Mouse (Mus musculus) monocyte, adult 5-6 weeks (primary cell): ENCODE measurements around the gene Erbin. TPM values are rescaled to one million over a fixed set of nuclear protein-coding genes. Genes with fewer than 3 reads are reported as not detected.

Experiments used
- ATAC-seq: fragments of 153-309, 156-312 bp; replicated peaks from 2 replicates; pipeline ENCODE4 v1.8.0; 2017; ENCODE audit warnings: mild to moderate bottlenecking; ENCODE audit not compliant: low TSS enrichment, insufficient number of reproducible peaks, severe bottlenecking, poor library complexity, low FRiP score
- total RNA-seq: library from RNA; stranded (forward); fragments of 200-1000, 200-491, 200-594 nt; gene quantifications from 3 replicates; pipeline ENCODE4 v1.2.3, GENCODE M21; 2017

The Erbin gene
- 155 to 190 TPM (median 167 TPM) in 3 replicates for total RNA-seq

DNA sequence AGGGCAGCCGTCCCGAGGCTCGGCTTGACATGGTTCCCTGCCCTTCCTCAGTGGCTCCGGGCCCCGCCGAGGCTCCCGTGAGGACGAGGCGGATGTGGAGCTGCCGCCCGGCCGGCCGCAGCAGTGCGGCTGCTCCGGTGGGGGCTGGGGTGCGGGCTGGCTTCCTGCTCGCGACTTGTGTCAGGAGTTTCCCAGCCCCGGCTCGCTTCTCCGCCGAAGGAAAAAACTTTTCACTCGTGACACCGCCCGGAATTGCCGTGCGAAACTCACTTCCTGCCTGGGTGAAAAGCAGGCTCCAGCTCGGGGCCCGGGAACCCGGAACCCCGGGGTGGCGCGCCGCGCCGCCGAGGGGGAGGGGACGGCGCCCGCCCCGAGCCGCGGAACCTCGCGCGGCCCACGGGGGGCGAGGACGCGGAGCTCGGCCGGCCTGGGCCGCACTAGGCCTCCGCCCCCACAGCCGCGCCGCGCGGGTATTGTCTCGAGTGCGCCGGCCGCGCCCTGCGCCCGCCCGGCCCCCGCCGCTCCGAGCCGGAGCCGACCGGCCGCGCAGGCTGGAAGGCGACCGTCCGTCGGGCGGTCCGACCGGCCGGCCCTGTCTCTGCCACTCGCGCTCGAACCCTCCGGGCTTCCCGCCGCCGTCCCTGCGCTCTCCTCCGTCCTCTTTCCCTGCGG is at the start of gene Erbin:
Erbin (minus strand) TSS at position 254 of the 672 bp plus-strand sequence.
- ATAC-seq = peak; percentile 45

DNA sequence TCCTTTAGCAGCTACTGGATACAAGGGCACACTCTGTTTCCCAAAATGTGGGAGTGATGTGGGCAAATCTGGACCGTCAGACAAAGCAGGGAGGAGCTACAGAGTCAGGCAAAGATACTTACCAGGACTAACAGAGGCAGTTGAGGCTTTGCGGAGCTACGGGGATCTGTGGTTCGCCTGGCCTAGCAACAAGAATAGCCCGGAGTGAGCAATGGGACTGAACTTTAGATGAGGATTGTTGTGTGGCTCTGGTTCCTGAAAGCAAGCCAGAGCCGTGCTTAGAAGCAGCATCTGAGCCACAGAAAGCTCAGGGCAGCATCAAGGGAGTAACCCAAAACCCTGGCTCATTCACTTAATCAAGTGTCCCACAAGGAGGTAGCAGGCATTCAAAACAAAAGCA is 49.6 kb upstream of the Erbin start:
- ATAC-seq = no peak

DNA sequence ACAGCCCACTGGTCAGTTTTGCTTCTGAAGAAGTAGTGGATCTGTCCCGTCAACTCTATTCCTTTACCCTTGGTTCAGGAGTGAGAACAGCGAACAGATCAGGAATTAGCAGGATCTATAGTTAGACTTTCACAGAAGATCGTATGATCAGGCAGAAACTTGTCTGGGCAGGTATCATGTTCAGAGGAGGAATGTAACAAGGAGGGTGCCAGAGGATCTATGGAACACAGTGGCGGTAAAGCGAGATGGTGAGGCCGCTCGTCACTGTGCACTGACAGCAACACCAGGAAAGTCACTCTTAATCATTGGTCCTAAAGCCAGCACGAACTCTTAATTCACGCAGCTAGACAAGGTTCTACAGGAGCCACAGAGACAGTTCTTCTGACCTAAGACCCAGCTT is 47.7 kb upstream of the Erbin start:
- ATAC-seq = no peak

DNA sequence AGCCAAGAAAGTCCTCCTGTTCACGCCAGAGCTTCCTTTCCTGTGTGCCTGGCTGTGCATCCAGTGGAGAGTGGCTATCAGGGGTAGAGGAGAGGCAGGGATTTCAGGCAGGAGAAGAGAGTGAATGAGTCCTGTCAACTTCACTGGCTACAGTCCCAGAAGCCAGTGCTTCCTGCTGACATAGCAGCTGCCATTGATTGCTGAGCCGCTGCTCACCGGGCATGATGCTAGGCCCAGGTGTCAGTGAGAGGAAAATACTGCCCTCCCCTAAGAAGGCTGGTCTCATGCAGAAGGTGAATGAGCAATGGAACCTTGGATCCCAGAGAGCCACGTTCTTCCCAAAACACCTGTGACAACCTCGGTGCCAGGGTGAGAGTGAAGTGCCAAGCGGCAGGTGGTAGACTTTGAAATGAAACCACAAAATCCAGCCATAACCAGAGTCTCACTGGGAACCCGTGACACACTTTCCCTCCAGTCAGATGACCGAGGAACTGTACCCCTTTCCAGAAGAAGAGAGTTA is 46.4 kb upstream of the Erbin start:
- no peak for ATAC-seq

DNA sequence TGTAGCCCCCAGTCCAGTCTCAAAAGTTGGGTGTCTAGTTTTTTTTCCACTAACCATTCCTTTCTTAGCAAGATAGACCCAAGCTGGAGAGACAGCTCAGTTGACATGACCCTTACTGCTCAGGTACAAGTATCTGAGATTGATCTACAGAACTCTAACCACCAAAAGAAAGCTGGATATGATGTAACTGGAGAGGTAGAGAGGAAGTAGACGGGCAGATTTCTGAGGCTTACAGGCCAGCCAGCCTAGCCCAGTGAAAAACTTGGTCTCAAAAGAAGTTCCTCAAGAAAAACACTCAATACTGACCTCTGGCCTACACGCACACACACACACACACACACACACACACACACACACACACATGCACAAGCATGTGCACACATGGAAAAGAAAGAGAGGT is 44.9 kb upstream of the Erbin start:
- ATAC-seq = no peak

DNA sequence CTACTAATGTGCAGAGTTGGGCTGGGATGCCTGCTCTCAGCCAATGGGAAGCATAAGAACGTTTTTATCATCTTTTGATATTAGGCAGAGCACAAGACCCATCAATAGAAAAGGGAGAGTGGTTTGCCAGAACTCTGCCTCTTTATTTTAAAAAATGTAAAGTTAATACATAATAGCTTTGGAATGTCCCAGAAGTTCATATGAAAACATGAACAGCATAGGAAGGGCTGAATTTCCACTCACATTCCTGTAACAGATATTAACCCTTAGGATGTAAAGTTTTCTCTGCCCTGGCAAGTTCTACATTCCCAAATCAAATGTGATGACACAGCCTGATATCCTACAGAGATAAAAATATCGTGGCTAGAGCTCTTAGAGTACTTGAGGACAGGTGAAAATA is 42.8 kb upstream of the Erbin start:
- no peak for ATAC-seq

DNA sequence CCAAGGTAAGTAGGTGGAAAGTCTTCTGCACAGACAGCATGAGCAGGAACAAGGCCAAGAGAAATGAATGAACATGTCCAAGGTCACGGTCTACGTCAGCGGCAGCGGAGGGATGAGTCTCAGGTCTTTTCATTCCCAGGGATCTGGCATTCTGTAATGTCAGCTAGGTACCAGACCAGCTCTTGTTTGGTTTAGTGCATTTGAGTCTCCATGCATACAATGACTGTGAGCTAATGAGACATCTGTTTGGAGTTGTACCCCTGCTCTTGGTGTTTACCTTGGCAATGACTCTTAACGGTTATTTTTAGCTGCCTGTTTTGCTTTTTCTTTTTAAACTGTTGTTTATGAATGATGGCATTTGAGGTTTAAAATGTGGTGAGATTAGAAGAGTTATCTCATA is 39.5 kb upstream of the Erbin start:
- no peak for ATAC-seq

DNA sequence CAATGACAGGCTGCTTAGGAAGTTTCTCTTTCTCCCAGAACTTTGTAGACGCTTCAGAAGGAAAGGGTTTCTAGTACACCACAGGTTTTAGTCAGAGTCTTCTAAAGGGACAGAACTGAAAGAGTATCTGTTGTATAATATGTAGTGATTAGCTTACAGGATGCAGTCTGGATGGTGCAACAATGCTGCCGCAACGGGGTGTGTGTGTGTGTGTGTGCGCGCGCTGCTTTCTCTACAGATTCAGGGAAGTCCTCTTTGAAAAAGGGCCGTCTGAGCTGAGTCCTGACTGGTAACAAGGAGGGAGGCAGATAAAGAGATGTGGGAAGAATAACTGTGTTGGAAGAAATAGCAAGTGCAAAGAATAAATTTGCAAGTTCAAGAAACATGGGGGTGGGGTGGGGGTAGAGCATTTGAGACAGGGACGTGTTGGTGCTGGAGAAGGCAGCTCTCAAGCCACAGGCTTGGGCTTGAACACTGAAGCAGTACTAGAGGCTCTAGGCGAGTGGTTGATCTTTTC is 38.4 kb upstream of the Erbin start:
- no peak for ATAC-seq

DNA sequence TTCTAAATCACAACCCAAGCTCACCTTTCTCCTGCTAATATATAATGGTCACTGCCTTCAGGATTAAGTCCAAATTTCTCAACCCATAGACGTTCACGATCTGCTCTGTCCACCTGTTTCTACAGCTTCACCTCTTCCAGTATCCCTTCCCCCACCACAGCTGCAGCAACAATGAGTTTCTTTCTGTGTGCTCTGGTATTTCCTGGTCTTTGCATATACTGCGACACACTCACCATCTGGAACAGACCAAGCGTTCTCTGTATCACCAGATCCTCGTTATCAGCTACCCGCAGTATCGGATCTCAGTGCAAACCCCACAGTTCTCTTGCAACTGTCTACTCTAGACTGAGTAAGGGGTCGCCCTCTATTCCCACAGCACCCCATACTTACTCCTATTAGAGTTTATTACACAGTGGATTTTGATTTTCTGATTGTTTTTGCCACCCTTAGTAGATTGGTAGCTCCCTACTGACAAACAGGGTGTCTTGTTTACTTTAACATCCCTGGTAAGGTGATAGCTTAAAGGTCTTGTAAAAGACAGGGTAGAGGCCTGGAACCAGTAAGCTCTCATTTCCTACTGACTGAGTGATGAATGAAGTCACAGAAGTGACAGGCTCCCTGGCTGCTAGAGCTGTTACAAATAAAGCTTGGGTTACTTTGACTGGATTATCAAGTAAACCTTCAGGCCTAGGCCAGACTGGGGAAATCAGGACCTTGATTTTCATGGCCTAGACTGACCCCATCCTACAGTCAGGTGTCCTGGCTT is 37.0 kb upstream of the Erbin start:
- ATAC-seq = no peak

DNA sequence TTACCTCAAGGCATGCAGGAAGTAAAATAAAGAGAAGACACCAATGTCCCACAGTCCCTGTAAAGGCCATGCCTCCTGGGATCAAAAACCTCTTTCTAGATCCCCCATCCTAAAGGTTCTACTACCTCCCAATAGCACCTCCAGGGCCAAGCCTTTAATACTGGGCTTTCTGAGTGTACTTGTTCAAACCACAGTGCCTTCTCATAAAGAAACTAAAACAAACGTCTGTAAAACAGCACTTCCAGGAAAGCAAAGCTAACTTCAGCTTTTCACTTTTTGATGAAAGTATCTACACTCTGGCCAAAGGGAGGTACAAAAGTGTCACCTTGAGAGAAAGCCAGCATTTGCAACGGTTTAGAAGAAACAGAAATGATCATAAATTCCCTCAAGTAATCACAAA is 35.3 kb upstream of the Erbin start:
- ATAC-seq = no peak

DNA sequence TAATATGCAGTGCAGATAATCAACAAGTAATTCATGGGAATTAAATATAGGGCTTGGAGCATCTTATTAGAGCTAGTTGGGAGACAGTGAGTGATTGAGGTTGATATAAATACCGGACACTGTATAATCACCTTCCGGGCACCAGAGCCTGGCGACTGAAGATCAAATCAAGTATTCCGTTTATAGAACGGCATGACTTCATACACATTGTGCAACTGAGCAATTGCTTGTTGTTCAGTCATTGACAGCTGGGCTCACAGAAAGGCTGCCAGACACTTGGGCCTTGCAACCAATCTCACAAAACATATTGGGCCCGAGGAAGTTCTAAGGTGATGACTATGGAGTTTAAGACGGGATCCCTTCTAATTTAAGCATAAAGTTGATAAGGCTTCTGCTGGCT is 31.1 kb upstream of the Erbin start:
- no peak for ATAC-seq

DNA sequence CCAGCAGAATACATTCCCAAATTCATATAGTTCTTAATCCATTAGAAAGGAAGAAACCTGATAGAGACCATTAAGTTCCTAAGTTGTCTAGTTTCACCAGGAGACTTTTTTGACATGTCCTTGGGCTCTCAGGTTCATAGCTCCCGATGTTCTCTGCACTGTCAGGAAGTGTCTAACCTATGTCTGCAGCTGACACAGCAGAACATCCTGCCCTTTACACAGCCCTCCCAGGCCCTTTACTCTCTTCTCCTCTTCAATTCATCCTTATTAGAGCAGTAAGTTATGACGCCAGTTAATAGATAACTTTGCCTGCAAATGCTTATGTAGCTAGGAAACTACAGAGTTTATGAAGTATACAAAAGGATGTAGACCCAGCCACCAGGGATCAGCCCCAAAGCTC is 20.5 kb upstream of the Erbin start:
- no peak for ATAC-seq

DNA sequence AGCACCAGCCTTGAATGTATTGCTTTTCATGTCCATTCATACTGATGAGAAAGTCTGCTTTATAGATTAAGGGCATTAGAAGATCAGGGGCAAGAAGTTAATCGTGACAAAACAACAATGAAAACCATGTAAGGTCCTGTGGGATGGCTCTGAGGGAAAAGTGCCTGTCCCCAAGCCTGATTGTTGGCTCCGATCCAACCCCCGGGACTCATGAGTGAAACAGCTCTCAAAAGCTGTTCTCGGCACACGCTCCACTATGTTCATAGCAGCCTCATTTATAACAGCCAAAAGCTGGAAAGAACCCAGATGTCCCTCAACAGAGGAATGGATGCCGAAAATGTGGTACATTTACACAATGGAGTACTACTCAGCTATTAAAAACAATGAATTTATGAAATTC is 4.3 kb upstream of the Erbin start:
- no peak for ATAC-seq

DNA sequence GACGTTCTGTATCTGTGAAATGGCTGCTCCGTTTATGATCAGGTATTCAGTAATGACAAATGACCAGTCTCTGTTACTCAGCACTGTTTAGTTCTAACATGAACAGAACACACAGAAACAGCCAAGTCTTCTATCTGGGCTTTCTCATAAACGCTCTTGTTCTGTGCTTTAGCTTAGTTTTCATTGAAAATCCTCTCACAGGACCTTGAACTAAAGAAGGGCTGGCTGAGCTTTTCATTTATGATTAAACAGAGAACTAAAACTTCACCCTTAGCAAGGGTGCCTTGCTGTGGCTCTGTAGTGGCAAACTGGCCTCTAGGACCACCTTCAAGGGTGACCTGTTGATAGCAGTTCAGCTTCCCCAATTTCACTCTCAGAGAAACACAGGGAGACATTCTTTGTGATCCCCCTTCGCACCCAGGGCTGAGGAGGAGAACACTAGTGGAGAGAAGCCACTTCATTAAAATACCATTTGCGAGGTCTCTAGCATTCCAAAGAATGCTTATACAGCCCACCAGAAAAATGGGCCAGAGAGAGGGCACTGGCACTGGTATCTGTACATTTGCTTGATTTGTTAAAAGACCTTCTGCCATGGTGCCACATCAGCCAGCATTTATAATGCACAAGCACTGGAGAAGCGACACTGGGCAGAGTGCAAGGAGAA is 3.2 kb upstream of the Erbin start:
- ATAC-seq = no peak

DNA sequence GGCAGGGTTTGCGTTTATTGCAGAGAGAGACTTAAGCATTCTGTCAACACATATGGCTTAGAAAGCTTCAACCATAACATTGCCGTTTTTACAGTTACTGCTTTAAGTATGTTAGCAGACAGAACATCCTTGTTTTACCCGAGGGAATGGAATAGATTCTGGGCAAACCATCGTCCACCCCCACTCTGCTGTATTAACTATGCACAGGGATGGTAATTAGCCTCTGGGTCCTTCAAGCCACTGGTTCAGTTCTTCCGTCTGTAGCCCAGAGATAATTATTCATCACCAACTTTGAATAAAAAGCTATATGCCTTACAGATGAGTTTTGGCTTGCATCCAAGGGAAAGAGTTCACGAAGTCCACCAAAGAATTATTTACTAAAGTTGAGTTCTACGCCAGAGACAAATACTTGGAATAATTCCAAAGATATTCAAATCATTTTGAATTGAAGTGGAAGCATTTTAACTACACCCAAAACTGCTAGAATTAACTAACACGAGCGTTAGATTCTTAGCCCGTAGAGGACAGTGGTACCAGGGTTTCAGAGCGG is 1.6 kb upstream of the Erbin start:
- no peak for ATAC-seq

DNA sequence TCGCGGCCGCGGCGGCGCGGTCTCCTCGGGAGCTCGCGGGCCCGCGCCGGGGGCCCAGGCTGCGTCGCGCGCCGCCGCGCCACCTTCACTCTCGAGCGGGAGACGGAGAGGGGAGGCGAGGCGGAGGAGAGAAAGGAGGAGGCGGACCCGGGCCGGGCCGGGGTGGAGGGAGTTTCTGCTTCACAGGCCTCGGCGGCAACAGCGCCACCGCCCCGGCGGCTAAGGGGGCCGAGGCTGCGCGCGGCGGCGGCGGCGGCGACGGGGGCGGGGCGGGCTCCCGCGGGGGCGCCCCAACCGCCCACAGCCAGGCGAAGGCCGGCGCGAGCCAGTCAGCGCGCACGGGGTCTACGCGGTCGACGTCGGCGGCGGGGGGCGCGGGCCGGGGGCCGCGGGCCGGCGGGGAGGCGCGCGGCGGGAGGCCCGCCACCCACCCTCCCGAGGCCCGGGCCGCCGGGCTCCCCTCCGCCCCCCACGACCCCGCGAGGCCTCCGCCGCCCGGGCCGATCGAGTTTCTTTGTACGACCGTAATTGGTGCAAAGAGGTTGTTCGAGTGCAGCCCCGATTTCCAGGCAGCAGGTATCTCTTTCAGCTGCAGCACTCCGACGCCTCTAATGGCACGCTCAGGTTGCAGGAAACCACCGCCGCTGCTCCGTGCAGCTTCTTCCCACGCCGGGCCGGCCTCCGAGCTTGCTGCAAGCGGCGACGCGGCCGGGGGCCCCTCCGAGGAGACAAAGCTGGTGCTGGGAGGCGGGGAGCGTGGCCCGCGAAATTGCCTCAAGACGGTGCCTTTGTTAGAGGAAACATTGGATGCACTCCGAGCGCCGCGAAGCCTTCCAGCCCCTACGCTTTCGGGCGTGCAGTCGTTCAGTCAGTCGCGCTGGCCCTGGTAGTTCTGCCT is 868 bp upstream of the Erbin start:
- ATAC-seq = peak; percentile 59

DNA sequence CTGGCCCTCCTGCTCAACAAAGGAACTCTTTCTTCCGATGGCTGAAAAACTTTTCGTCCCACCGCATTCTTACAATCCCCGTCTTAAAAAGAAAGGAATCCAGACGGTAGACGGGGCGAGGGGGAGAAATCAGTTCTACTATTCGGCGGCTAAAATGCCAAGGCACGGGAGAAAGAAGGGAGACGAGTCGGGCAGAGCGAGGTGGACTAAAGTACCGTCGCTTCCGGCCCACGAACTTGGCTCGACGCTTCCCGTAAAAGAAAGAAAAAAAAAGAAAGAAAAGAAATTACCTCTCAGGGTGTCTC is 406 bp downstream of the Erbin start:
- ATAC-seq = no peak

DNA sequence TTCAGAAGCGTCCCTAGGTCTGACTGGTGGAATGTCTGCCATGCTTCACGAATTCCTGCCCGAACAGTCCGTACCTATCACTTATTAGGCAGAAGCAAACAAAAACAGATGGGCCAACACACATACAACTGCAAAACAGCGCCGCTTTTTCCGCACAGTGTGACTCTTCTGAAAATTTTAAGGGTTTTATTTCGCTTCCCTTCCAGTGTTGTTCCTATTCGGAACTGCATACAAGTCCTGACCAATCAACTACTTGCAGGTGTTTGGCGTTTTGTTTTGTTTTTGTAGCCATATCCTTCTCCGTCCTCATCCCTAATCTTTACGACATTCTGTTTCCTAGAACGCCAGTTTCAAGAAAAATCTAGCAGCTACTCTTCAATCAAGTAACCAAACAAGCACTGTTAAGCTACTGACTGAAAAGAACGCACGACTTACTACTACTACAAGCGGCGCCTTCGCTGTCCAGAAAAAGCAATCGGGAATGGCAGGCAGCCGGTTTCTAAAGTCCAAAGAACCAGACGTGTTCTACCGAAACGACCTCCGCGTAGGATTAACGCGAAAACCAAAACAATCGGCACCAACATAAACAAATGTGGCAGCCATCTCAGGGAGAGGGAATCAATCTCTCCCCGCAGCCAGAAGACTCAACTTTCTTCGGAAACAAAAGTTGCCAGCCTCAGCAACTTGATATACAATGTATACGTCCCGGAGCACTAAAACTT is 919 bp downstream of the Erbin start:
- no peak for ATAC-seq
